Mouse (Mus musculus) thymus, postnatal 25 days (tissue): ENCODE results near the gene Rnf138rt1.

ENCODE experiments used
- DNase-seq: peaks from one replicate; pipeline ENCODE4 v3.0.0; 2022

Gene Rnf138rt1

DNA sequence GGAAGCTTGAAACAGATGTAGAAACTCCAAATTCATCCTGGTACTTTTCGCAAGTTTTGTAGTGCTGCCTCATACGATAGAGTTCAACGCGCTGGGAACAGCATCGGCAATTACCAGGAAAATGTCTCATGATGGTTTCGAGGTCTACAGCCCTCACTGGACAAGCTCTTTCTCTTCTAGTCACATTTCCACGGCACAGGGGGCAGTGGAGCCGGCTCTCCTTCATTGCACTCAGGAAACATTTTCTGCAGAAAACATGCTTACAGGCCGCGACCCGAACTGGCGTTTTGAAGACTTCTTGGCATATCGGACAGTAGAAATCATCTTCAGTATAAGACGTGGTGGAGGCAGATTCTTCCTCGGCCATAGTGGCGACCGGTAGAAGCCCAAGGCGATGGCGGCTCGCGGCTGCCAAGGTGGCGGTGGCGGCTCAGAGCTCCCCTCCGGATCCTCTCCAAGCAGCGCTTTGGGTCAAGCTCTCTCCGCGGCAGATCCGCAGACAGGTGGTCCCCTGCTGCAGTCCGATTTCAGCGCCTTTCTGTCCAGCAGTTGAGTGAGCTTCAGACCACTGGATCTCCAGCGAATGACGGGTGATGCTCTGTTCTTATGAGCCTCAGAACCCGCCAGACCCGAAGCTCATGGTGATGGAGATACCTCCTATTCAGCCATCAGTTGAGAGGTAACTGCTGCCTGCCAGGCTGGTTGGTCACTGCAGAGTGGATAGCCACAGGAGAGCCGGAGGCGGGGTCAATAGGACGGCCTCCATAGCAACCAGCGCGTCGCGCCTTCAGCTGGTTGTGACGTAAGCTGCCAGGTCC lies at the start of gene Rnf138rt1:
Rnf138rt1 (minus strand) TSS at position 713 of the 818 bp plus-strand sequence.
- DNase-seq, result no peak

DNA sequence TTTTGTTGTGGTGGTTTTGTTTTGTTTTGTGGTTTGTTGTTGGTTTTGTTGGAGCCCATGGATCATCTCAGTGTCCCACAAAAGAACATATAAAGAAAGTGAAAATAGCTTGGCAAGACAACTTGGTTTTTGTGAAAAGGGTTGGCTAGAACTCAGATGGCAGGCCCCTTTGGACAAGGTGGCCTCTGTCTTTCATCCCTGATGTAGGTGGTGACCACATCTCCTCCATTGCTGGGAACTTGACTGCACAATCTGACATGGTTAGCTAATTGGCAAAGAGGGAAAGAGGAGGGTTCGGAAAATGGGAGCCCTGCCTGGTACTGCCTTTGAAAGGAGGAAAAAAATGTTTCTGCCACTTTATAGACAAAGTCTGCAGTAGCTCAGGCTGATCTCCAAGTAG lies 46.1 kb upstream of the Rnf138rt1 start:
- no peak for DNase-seq

DNA sequence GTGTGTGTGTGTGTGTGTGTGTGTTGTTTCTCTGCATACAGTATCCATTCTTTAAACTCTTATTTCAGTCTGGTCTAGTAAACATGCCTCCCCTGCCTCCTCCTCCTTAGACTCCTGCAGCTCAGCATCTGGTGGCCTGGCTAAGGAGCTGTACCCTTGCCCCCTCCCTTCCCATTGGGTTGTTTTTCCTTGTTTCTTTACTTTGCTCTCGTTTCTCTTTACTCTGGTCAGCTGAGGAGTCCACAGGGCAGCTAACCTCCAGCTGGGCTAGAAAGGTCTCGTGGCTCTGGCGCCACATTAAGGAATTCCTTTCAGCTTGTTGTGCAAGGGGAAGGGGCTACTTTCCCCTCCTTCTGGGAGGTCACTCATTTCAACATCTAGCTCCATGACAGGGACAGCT lies 5.2 kb upstream of the Rnf138rt1 start:
- DNase-seq, result no peak

DNA sequence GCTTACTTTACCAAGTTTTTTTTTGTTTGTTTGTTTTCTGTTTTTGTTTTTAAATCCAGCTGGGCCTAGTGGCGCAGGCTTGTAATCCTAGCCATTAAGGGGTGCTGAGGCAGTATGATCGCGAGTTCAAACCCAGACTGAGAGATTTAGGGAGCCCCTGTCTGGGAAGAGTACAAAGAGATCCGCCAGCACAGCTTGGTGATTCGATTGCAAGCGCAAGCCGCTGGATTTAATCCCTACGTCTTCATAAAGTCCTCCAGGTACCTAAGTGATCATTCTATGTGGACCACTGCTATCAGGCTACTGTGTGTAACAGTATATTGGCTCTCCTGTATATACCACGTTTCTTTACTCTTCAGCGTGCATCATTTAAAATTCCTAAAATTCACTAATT lies 303 bp upstream of the Rnf138rt1 start:
- no peak for DNase-seq

DNA sequence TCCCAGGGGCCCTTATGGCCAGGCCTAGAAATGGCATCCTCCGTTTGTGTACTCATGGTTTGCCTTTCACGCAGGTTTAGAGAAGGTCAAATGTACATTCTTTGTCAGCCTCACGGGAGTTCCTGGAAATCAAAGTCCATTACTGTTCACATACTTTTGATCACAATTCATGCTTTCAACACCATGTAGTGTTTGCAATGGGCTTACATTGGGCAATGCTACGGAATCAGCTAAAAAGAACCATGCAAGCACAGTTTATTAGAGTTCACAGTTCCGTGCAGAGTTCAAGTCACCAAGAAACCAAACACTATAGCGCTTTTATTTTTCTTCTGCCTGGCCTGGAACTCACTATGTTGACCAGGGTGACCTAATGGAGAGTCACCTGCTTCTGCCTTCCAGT lies 15.1 kb downstream of the Rnf138rt1 start:
- DNase-seq, result no peak

DNA sequence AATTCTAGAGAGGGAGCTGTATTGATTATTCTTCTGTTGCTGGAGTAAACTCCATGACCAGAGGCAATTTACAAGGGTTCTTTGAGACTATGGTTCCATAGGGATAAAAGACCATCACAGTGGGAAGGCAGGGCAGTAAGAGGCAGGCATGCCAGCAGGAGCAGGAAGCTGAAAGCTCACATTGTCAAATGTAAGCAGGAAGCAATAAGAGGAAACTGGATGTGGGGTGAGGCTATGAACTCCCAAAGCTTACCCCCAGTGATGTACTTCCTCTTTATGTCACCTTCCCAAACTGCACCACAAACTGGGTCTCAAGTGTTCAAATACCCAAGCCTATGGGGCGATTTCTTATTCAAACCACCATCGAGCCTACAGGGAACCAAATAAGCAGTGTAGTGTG lies 17.2 kb downstream of the Rnf138rt1 start:
- DNase-seq, result no peak

DNA sequence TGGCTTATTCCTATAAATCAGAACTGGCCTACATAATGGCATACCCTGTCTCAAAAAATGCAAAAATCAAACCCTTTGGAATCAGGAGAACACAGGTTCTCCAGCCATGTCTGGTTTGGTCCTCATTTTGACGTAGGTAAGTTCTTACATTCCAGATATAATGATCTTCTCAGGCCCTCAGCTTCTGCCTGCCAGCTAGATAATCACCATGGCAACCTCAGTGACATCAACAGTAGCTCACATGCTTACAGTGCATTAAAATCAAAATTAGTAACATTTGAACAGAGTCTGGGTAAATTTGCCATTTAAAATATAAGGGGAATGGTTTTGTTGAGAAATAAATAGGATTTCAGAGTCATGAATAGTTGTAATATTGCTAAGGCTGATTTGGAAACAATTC lies 22.2 kb downstream of the Rnf138rt1 start:
- no peak for DNase-seq

DNA sequence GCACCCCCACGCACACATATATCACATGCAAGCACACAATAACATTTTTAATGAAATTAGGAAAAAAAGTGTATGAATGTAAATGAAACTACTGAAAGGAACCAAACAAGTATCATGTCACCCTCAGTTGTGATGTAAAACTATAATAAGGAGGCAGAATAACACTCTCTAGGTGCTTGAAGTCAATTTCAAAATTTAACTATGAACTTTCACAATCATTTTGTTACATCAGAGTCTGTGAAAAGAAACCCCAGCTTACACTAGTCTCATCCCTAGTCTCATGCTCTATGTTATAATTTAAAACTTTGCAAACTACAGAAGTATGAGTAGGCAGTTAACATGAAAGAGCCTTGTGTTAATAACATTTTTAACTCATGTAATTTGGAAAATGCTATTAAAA lies 27.0 kb downstream of the Rnf138rt1 start:
- DNase-seq, result no peak

DNA sequence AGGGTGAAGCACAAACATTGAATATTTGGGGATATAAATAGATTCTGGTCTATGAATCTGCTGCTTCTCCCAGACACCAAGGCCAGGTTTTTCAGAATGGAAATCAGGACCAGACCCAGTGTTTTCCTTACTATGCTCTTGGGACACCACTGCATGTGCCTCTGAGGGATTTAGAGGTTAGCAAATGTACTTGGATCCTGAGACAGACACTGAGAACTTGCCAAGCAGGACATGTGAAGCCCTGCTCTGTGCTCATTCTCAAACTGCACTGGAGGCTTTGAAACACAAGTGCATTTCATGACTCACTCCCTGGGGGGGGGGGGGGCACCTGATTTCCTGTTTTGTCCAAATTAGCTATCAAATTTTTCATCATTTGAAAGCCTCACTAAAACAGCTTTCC lies 37.5 kb downstream of the Rnf138rt1 start:
- DNase-seq, result no peak

DNA sequence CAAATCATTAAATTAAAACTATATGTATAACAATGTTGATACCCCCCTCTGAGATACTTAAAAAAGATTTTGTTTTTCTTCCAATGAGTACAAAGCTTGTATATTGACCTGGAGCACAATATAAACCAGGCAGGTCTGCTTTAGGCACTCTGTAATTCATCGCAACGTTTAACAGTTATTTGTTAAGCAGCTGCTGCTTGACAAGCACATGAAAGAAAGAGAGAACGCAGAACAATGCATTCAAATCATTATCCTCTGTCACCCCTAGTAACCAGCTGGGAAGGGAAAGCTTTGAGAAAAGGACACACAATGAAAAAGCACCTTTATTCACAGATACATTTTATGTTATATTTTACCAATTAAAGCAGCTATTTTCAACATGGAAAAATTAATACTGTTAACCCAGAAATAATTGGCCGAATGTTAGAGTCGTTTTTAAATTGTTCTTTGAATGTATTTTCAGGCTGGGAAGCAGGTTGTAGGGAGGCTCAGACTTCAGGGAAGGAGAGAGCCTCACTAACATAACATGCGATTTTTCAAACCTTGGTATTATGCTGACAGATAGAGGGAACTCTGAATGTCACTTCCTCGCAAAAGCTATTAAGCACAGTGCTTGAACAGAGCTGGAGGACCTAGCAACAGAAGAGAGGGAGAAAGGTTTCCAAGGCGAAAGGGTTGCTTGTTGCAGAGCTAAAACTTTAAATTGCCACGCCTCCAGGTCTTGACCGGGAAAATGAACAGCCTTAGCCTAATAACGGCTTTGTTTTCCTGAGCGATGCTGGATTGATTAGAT lies 38.1 kb downstream of the Rnf138rt1 start:
- DNase-seq, result no peak

DNA sequence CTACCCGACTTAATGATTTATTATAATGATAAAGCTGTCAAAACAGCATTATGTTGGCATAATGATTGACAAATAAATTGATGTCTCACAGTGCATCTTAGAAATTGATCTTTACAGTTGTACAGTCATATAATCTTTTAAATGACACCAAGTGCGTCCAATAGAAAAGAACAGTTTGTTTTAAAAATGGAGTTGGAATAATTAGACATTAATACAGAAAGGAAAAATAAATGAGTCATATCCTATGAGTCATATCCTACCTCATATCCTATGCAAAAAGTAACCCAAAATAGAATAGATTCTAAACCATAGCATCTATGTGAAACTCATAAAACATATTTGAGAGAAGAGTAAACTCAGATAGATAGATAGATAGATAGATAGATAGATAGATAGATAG lies 40.5 kb downstream of the Rnf138rt1 start:
- DNase-seq, result no peak
